Mouse (Mus musculus) neutrophil, adult 83 days (primary cell): ENCODE data around the gene Rsrc2. TPM values are rescaled to one million over a fixed set of nuclear protein-coding genes. Genes with fewer than 3 reads are reported as not detected.

Experiments
- total RNA-seq, 2 experiments: library from RNA; stranded (reverse); gene quantifications; one replicate each; pipeline ENCODE4 v1.2.4; 2023

The Rsrc2 gene
- 100 to 1,000 TPM in 1 of 2 experiments, 10 to 100 TPM in 1; 99.0 to 103 TPM for total RNA-seq

GRCm38 (mm10) chr5:123749065-123750064 is at the start of gene Rsrc2, which contains the start of gene Kntc1:
Gene Rsrc2 (minus strand): TSS chr5:123749414.
Gene Kntc1 (plus strand): TSS chr5:123749716.

DNA sequence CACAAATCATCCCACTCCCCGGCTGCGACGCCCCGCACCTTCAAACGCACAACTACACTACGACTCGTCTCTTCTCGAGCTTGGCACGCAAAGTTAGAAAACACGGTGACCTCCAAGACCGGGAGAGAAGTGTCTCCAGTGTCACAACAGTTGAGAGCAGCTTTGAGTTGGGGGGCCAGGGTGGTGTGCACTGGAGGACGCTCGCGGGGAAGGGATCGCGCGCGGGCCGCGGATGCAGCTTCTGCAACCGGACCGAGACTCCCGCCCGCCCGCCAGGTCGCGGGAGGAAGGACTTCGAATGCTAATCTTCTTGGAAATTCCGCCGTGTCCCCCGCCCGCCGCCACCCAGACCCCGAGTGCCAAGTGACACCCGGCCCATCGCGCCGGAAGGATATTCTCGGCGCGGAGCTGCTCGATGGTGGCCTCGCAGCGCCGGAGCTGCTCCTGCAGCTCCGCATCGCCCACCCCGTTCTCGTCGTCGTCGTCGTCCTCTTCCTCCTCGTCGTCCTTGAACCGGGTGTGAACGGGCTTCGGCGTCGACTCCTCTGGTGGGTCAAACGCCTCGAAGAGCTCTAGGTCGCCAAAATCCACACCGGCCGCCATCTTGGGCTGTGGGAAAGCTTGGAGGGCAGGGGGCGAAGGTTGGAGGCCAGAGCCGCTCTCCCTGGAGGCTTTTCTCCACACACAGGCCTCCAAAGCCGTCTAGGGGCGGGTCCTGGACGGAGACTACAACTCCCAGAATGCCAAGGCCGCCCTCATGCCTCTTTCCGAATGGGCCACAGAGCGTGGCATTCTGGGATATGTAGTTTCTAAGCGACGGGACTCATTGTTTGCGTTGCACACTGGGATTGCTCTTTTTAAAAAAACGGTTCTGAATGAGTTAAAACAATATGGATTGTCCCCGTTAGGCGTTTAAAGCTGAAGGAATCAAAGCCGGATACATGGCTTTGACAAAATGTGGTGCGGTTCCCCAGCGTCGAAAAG is 28.6 kb downstream of the Rsrc2 start, which contains the start of gene Zcchc8:
Gene Zcchc8, minus strand, starts transcription at position 773 of the 984 bp plus-strand sequence.

GRCm38 (mm10) chr5:123684221-123685144 is 64.7 kb downstream of the Rsrc2 start, which contains the start of gene Clip1:
Gene Clip1 (minus strand): TSS chr5:123684618.

Other genes starting within 250 kb of the Rsrc2 start
- gene B3gnt4, start 239.0 kb downstream of the Rsrc2 start, total RNA-seq, result not detected
- 10 to 100 TPM; 23.9 to 27.1 TPM for gene Diablo, start 225.2 kb downstream of the Rsrc2 start, total RNA-seq
- 1 to 10 TPM; 1.4 to 2.4 TPM for gene Gm49027, start 223.9 kb downstream of the Rsrc2 start, total RNA-seq
- 10 to 100 TPM; 26.2 to 27.9 TPM for gene Vps33a, start 176.4 kb downstream of the Rsrc2 start, total RNA-seq
- gene Clip1, start 64.8 kb downstream of the Rsrc2 start, total RNA-seq, result 10 to 100 TPM; 83.3 to 95.2 TPM
- 100 to 1,000 TPM in 1 of 2 experiments, 10 to 100 TPM in 1; 99.9 to 105 TPM for gene Zcchc8, start 28.3 kb downstream of the Rsrc2 start, total RNA-seq
- gene Kntc1, start 302 bp upstream of the Rsrc2 start, total RNA-seq, result 10 to 100 TPM; 33.8 to 38.0 TPM
- 100 to 1,000 TPM in 1 of 2 experiments, 10 to 100 TPM in 1; 93.7 to 125 TPM for gene Hcar2, start 116.1 kb upstream of the Rsrc2 start, total RNA-seq
- gene Hcar1, start 130.6 kb upstream of the Rsrc2 start, total RNA-seq, result not detected
- 10 to 100 TPM; 20.1 to 24.9 TPM for gene Denr, start 157.8 kb upstream of the Rsrc2 start, total RNA-seq
- gene Gm43518, start 178.0 kb upstream of the Rsrc2 start, total RNA-seq, result 1 to 10 TPM in 1 of 2 experiments, not detected in 1; 1.4 TPM
- 1 to 10 TPM in 1 of 2 experiments, under 1 TPM in 1; 0.31 to 2.5 TPM for gene Ccdc62, start 181.3 kb upstream of the Rsrc2 start, total RNA-seq
- 10 to 100 TPM; 73.4 to 78.7 TPM for gene Hip1r, start 224.2 kb upstream of the Rsrc2 start, total RNA-seq